Mouse (Mus musculus) cerebellum, adult 2 months (tissue): ENCODE data around the gene Shisa5. TPM values are rescaled to one million over a fixed set of nuclear protein-coding genes. Genes with fewer than 3 reads are reported as not detected.

Experiments used
- DNase-seq, 2 experiments: peaks; one replicate each; pipeline ENCODE4 v3.0.0; 2021
- H3K27ac ChIP-seq: fragments of 200-500 bp; 2 replicates; pipeline ENCODE4 v1.5.1; 2012; ENCODE audit warnings: low read length, control low read depth, inconsistent platforms; ENCODE audit not compliant: insufficient read depth
- H3K27me3 ChIP-seq: fragments of 200-500 bp; 2 replicates; pipeline ENCODE4 v1.6.1; 2012; ENCODE audit warnings: inconsistent platforms, mild to moderate bottlenecking, low read length, moderate library complexity; ENCODE audit not compliant: control insufficient read depth, insufficient read depth
- H3K4me1 ChIP-seq: fragments of 200-500 bp; 2 replicates; pipeline ENCODE4 v1.6.1; 2011; ENCODE audit warnings: low read length; ENCODE audit not compliant: control insufficient read depth, insufficient read depth
- H3K4me3 ChIP-seq: fragments of 200-500 bp; replicated peaks from 2 replicates; pipeline ENCODE3; 2011; ENCODE audit warnings: mild to moderate bottlenecking, low read depth, low read length, control low read depth; ENCODE audit not compliant: insufficient read depth
- CTCF ChIP-seq: fragments of 200-500 bp; IDR thresholded peaks from 2 replicates; pipeline ENCODE4 v1.5.1; 2011; ENCODE audit warnings: low read depth, mild to moderate bottlenecking, control low read depth, low read length, moderate library complexity, borderline replicate concordance; ENCODE audit not compliant: insufficient read depth
- POLR2A ChIP-seq: fragments of 200-500 bp; IDR thresholded peaks from 2 replicates; pipeline ENCODE4 v1.6.1; 2011; ENCODE audit warnings: low read length, control low read depth, borderline replicate concordance; ENCODE audit not compliant: insufficient read depth
- WGBS: fragments of 180-500 bp; shearing (Covaris S2); methylation state at CpG from one replicate; pipeline ENCODE4 v1.1.7; 2018; 5-methylcytosine and 5-hydroxymethylcytosine counted together
- polyA plus RNA-seq: library from polyadenylated mRNA; depleted of rRNA; stranded (reverse); fragments of >200 nt; gene quantifications from 2 replicates; pipeline ENCODE4 v1.2.3, GENCODE M21; 2012

Gene Shisa5
- polyA plus RNA-seq, 1 experiment = 79.8 TPM

DNA sequence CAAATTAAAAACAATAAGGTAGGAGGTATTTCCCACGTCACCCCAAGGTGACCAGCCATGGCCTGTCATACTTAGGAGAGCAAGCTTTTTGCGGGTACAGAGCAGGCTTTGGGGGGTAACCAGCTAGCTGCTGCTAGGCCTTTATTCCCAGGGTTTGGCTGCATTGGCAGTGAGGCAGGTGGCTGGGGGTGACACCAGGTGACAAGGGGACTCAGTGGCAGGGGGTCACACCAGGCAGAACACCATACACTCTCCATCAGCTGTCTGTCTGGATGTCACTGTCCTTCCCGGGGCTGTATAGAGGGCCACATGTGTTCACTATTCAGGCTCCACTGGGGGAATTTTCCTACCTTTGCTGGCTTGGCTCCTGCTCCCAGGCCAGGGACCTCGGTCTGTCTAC is 18.6 kb downstream of the Shisa5 start:
- Histone ChIP-seq H3K27ac (no peak overlapping the region), H3K4me3 (no peak overlapping the region), H3K4me1 (peaks cover 20% of the 10 kb centered on the region), H3K27me3 (no peaks in the 10 kb centered on the region)
- WGBS = 84% methylated on average over 4 of the region's 4 CpGs
- no peak for TF ChIP-seq CTCF
- TF ChIP-seq POLR2A = no peak
- peak in 1 of 2 experiments; percentile 15 for DNase-seq

DNA sequence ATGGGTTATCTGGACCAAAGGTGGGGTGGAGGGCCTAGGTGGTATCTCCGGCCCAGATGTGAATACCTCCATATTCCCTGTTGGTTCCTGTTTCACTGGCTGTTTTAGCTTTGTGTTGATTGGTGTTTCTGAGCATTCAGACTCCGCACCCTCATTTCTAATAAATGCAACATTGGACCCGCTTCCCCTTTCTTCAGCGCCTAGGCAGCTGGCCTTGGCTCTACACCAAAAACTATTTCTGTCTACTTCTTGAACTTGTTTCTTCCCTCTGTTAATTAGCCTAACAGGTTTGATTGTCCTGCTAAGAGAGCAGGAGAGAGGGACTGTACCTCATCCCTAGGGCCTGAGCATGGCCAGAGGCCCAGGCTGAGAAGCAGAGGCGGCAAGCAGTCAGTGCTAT is 19.2 kb downstream of the Shisa5 start:
- WGBS = 75% methylated on average over 5 of the region's 5 CpGs
- TF ChIP-seq POLR2A (no peak), CTCF (no peak)
- Histone ChIP-seq H3K4me1 (peaks cover 20% of the 10 kb centered on the region), H3K4me3 (no peak overlapping the region), H3K27ac (no peak overlapping the region), H3K27me3 (no peaks in the 10 kb centered on the region)
- DNase-seq = peak in 1 of 2 experiments; percentile 11

GRCm38 (mm10) chr9:109058006-109058765 is 19.8 kb downstream of the Shisa5 start:
- Histone ChIP-seq H3K27me3 (no peaks in the 10 kb centered on the region), H3K27ac (no peak overlapping the region), H3K4me1 (peaks cover 20% of the 10 kb centered on the region), H3K4me3 (peak overlapping the region; percentile 60)
- no peak for TF ChIP-seq POLR2A
- DNase-seq = peak in 1 of 2 experiments; percentile 23
- WGBS = 89% methylated on average over 19 of the region's 19 CpGs

GRCm38 (mm10) chr9:109059136-109059903 is 21.0 kb downstream of the Shisa5 start, which contains the start of gene Trex1:
Trex1 (minus strand) TSS chr9:109059734.
- H3K27me3 ChIP-seq = no peaks in the 10 kb centered on the region
- H3K27ac ChIP-seq = peak within 1 kb of the TSS; percentile 54
- H3K4me3 ChIP-seq = peak within 1 kb of the TSS; percentile 60
- 2% methylated on average over 15 of the region's 15 CpGs for WGBS
- peak; percentile 95 for TF ChIP-seq CTCF
- peak; percentile 36; the same call in 1 of the 2 replicates for TF ChIP-seq POLR2A
- H3K4me1 ChIP-seq = peaks cover 20% of the 10 kb centered on the region
- peak; percentile 87 to 89 for DNase-seq

DNA sequence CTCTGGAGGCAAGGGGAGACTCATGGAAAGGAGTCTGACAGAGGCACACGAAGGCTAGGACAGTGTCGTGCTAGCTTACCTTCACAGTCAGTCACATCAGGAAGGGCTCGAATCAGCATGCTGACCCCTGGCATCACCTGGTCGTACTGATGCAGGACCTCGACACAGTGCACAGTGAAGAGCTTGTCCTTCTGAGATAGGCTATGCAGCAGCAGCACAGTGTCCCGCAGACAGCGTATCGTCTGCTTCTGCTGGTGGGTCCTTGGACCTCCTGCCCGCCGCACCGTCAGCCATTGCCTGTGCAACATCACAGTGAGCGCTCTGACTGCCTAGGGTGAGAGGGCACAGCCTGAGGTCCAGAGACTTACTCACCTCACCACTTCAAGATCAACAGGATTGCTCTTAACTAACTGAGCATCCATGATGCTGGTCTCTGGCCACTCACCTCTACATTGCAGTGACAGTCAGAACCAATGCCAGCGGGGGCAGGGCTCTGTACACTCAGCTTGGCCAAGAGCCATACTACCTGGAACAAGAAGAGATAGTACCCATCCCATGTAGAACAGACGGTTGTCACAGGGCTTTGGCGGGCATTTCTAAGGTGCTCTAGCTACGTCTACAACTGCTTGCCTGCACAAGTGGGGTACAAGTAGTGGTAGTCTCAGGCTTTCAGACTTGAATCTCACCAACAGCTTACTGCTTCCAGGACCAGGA is 22.0 kb downstream of the Shisa5 start:
- TF ChIP-seq CTCF = no peak
- no peak for TF ChIP-seq POLR2A
- Histone ChIP-seq H3K4me1 (peaks cover 19% of the 10 kb centered on the region), H3K27me3 (no peaks in the 10 kb centered on the region), H3K27ac (no peak overlapping the region), H3K4me3 (no peak overlapping the region)
- WGBS = 83% methylated on average over 16 of the region's 16 CpGs
- DNase-seq = peak; percentile 34 to 36

GRCm38 (mm10) chr9:109060898-109061295 is 22.5 kb downstream of the Shisa5 start:
- no peak for DNase-seq
- Histone ChIP-seq H3K27ac (no peak overlapping the region), H3K4me3 (no peak overlapping the region), H3K27me3 (no peaks in the 10 kb centered on the region), H3K4me1 (peaks cover 14% of the 10 kb centered on the region)
- WGBS = 94% methylated on average over 5 of the region's 5 CpGs
- TF ChIP-seq CTCF = no peak
- no peak for TF ChIP-seq POLR2A

GRCm38 (mm10) chr9:109068095-109068735 is 29.9 kb downstream of the Shisa5 start:
- no peaks in the 10 kb centered on the region for H3K27me3 ChIP-seq
- no peak for DNase-seq
- no peak overlapping the region for H3K27ac ChIP-seq
- no peaks in the 10 kb centered on the region for H3K4me1 ChIP-seq
- TF ChIP-seq POLR2A (no peak), CTCF (no peak)
- H3K4me3 ChIP-seq = no peak overlapping the region
- WGBS = 96% methylated on average over 3 of the region's 3 CpGs
